Comparison of ENCODE assay signal across 9 mouse cellular contexts in genomic region chr11:73007698-73008481, GRCm38 (mm10). TPM values are rescaled to one million over a fixed set of nuclear protein-coding genes. Genes with fewer than 3 reads are reported as not detected.
A peak's percentile ranks its signal among the peaks of the same experiment; 100 is the strongest.
DNase-seq lines count a peak whose midpoint lies in the region; ATAC-seq and TF ChIP-seq lines count a peak whose summit lies in the region.
"Had no signal": no experiment of that assay in that cellular context is flagged by ENCODE, and none has a peak within 500 bp of the region (broad histone marks: within the 10 kb centered on the region; RNA-seq: fewer than 3 reads in every experiment).

No protein-coding gene starts in this region.

- 63% methylated on average over 11 of the region's 11 CpGs for WGBS in bone marrow, adult 2 months
- WGBS in liver, postnatal 0 days (ENCODE audit: insufficient replicate concordance) = 59% methylated on average over 11 of the region's 11 CpGs

- no peak overlapping the region for H3K4me2 ChIP-seq in liver, postnatal 0 days (ENCODE audit: low read depth, low read length)

- no peak overlapping the region for H3K4me3 ChIP-seq in bone marrow, adult 2 months (replicated peaks; ENCODE audit: control insufficient read depth, low read depth, low read length)
- H3K4me3 ChIP-seq in liver, postnatal 0 days (ENCODE audit: low read depth, low read length) = no peak overlapping the region
- H3K4me3 ChIP-seq: megakaryocyte, embryonic 14.5 days had no signal

- no peaks in the 10 kb centered on the region for H3K4me1 ChIP-seq in bone marrow, adult 2 months (ENCODE audit: control insufficient read depth, insufficient read depth, low read length)
- no peaks in the 10 kb centered on the region for H3K4me1 ChIP-seq in liver, postnatal 0 days (ENCODE audit: insufficient read depth)

- TF ChIP-seq POLR2A in bone marrow, adult 2 months (IDR thresholded peaks at IDR 0.05; ENCODE audit: borderline replicate concordance, control insufficient read depth, low read depth, low read length) = no peak

- no peak for ATAC-seq in liver, postnatal 0 days

- intact Hi-C loops in gastrocnemius, postnatal 14 days (cut with DNase I; ENCODE audit: low total_unique reads) = loop anchor here (2.0 to 10.0 kb wide), 2 partner anchors 31 to 107 kb away; no protein-coding TSS in a partner anchor

- no peak overlapping the region for H3K9ac ChIP-seq in liver, postnatal 0 days (replicated peaks)

- H3K27me3 ChIP-seq in liver, postnatal 0 days (ENCODE audit: insufficient read depth, low read length) = no peaks in the 10 kb centered on the region
- H3K27me3 ChIP-seq: megakaryocyte, embryonic 14.5 days had no signal

- TF ChIP-seq EP300 in liver, postnatal 0 days (IDR thresholded peaks at IDR 0.05; ENCODE audit: low read depth) = no peak

- no peaks in the 10 kb centered on the region for H3K9me3 ChIP-seq in liver, postnatal 0 days (ENCODE audit: low read length)
- H3K9me3 ChIP-seq: megakaryocyte, embryonic 14.5 days had no signal

- DNase-seq in layer of hippocampus, postnatal 10 days (ENCODE audit: low spot score in 2 of 2) = peak; percentile 65 to 69
- DNase-seq in layer of hippocampus, adult 9-10 months (ENCODE audit: low spot score) = no peak
- DNase-seq in ES-CJ7 (ENCODE audit: low read depth, low spot score) = peak; percentile 56
- peak; percentile 75 for DNase-seq in gastrocnemius, postnatal 14 days
- peak; percentile 57 for DNase-seq in liver, postnatal 0 days
- peak; percentile 43 for DNase-seq in retina, postnatal 7 days (ENCODE audit: low read depth, low spot score)
- no peak for DNase-seq in c-Kit-positive CD71-positive TER-119-positive erythroid progenitor cells, embryonic 14.5 days (ENCODE audit: low spot score)

- peak; percentile 85 for TF ChIP-seq CTCF in bone marrow, adult 2 months (IDR thresholded peaks at IDR 0.05; ENCODE audit: control insufficient read depth, insufficient read depth, low read length)
- TF ChIP-seq CTCF in liver, postnatal 0 days (IDR thresholded peaks at IDR 0.05; ENCODE audit: low read depth) = peak; percentile 81

- no peak overlapping the region for H3K27ac ChIP-seq in bone marrow, adult 2 months (ENCODE audit: control insufficient read depth, insufficient read depth, low read depth, low read length, poor library complexity)
- no peak overlapping the region for H3K27ac ChIP-seq in liver, postnatal 0 days (ENCODE audit: low read depth)

- H3K36me3 ChIP-seq in liver, postnatal 0 days (replicated peaks; ENCODE audit: insufficient read depth, low read length) = no peaks in the 10 kb centered on the region

RNA-seq across cellular contexts. Expression of gene P2rx1, which starts 9.0 kb away (rescaled TPM):
- total RNA-seq in layer of hippocampus, postnatal 10 days (2021) = under 1 TPM; 0.78 to 0.96 TPM
- 19.8 and 31.7 TPM in 2 replicates for polyA plus RNA-seq in bone marrow, adult 2 months (2011; ENCODE audit: insufficient read depth, insufficient read length, low replicate concordance, missing spikeins)
- total RNA-seq in gastrocnemius, postnatal 14 days (2021) = 1 to 10 TPM in 1 of 2 experiments, under 1 TPM in 1; 0.38 to 1.1 TPM
- polyA plus RNA-seq in liver, postnatal 0 days (2015; fragmentation: Nextera tagmentation; extraction: Ambion mirVana) = 7.0 and 7.9 TPM in 2 replicates

RNA-seq across cellular contexts. Expression of gene Camkk1, which starts 10.9 kb away (rescaled TPM):
- 10 to 100 TPM; 51.5 to 55.1 TPM for total RNA-seq in layer of hippocampus, postnatal 10 days (2021)
- 3.3 and 8.7 TPM in 2 replicates for polyA plus RNA-seq in bone marrow, adult 2 months (2011; ENCODE audit: insufficient read depth, insufficient read length, low replicate concordance, missing spikeins)
- total RNA-seq in gastrocnemius, postnatal 14 days (2021) = 1 to 10 TPM; 1.1 to 1.8 TPM
- 0.76 and 0.78 TPM in 2 replicates for polyA plus RNA-seq in liver, postnatal 0 days (2015; fragmentation: Nextera tagmentation; extraction: Ambion mirVana)

RNA-seq across cellular contexts. Expression of gene Ncbp3, which starts 39.7 kb away (rescaled TPM):
- 1 to 10 TPM; 9.5 to 10.0 TPM for total RNA-seq in layer of hippocampus, postnatal 10 days (2021)
- 6.8 and 8.0 TPM in 2 replicates for polyA plus RNA-seq in bone marrow, adult 2 months (2011; ENCODE audit: insufficient read depth, insufficient read length, low replicate concordance, missing spikeins)
- total RNA-seq in gastrocnemius, postnatal 14 days (2021) = 1 to 10 TPM; 3.3 to 3.9 TPM
- 2.7 TPM in 2 replicates for polyA plus RNA-seq in liver, postnatal 0 days (2015; fragmentation: Nextera tagmentation; extraction: Ambion mirVana)

RNA-seq across cellular contexts. Expression of gene Atp2a3, which starts 46.9 kb away (rescaled TPM):
- 1 to 10 TPM; 5.8 to 7.6 TPM for total RNA-seq in layer of hippocampus, postnatal 10 days (2021)
- polyA plus RNA-seq in bone marrow, adult 2 months (2011; ENCODE audit: insufficient read depth, insufficient read length, low replicate concordance, missing spikeins) = 153 and 281 TPM in 2 replicates
- total RNA-seq in gastrocnemius, postnatal 14 days (2021) = 10 to 100 TPM; 18.5 to 18.6 TPM
- 13.5 and 14.6 TPM in 2 replicates for polyA plus RNA-seq in liver, postnatal 0 days (2015; fragmentation: Nextera tagmentation; extraction: Ambion mirVana)

Comparison
In these comparisons a context has a peak if more than half of its experiments do, and no peak if none do; other contexts are left out.
1. DNase-seq: peak in layer of hippocampus, postnatal 10 days (2 of 2), ES-CJ7 (single experiment), gastrocnemius, postnatal 14 days (single experiment), liver, postnatal 0 days (single experiment) and retina, postnatal 7 days (single experiment); none in layer of hippocampus, adult 9-10 months (single experiment) and c-Kit-positive CD71-positive TER-119-positive erythroid progenitor cells, embryonic 14.5 days (single experiment).
2. RNA of gene Camkk1, which starts 10.9 kb away (total RNA-seq): 51.5 to 55.1 TPM in layer of hippocampus, postnatal 10 days; 1.1 to 1.8 TPM in gastrocnemius, postnatal 14 days; every median in the first group is over 10 times any median in the second.